Mouse (Mus musculus): ENCODE measurements around the gene Olfr433.
"Not testable (repeated sequence)": the region's sequence is repeated elsewhere in the genome, so short reads cannot be mapped to it uniquely, and the experiment has no call there.

The Olfr433 gene

GRCm38 (mm10) chr1:174040523-174041177 is at the start of gene Olfr433:
Olfr433 (plus strand) TSS chr1:174040705.
- in situ Hi-C loops (cut with MboI), result no loop called here

DNA sequence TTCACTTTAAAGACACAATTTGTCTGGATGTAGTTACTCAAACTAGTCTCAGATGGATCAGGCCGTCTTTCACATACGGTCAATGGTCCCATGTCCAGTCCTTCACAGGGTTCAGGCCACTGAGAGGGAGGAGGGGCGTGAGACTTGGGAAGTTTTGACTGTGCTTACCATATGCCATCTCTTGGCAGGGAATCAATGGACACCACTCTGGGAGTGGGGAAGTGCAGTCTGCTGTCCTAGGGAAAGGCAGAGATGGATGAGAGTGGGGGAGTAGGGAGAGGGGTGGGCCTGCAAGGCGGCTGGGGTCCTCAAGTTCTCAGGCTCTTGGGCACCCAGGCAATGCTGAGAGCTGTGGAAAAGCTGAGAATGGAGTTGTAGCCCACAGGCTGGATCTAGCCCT is 45.5 kb upstream of the Olfr433 start:
- in situ Hi-C loops (cut with MboI), result no loop called here

DNA sequence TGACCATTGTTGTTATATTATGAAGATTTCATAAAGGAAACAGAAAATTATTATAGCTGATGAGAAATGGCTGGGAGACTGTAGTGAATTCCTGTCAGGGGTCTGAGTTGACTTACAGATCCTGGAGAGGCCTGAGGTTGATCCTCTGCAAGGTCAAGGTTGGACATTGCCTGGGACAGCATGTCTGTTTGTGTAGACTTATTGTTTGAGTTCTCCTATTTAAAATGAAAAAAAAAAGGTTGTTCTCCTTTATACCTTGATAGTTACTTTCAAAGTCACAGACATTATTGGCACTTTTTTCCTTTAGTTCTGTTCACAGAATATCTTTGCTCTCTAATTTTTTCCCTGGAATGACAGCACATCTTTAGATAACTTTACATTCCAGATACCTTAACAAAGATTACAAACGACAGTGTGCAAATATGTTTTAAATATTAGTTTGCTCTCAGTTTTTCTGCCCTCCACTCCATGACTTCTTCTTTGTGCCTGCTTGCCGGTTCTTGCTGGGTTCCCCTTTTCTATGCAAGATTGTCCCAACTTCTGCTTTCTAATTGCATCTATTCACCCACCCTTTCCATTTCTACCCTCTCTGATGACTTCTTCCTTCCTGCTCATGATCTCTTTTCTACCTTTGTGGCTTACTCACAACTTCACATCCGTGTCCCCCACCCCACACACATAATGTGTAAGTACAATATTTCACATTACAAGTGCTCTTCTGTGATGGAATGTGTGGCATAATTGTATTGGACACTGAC is 36.0 kb upstream of the Olfr433 start:
- in situ Hi-C loops (cut with MboI), result not testable (repeated sequence)

- in situ Hi-C loops (cut with MboI), result not testable (repeated sequence)
Observed at GRCm38 (mm10) chr1:174007050-174007449, 33.5 kb upstream of the Olfr433 start.

- in situ Hi-C loops (cut with MboI), result no loop called here
Observed at GRCm38 (mm10) chr1:174031698-174032097, 8.8 kb upstream of the Olfr433 start, which contains the start of gene Ifi205. Ifi205 (minus strand) TSS chr1:174031810.

- in situ Hi-C loops (cut with MboI), result no loop called here
Observed at GRCm38 (mm10) chr1:174035841-174036240, 4.7 kb upstream of the Olfr433 start.

- in situ Hi-C loops (cut with MboI), result no loop called here
Observed at GRCm38 (mm10) chr1:174038480-174038879, 2.0 kb upstream of the Olfr433 start.

DNA sequence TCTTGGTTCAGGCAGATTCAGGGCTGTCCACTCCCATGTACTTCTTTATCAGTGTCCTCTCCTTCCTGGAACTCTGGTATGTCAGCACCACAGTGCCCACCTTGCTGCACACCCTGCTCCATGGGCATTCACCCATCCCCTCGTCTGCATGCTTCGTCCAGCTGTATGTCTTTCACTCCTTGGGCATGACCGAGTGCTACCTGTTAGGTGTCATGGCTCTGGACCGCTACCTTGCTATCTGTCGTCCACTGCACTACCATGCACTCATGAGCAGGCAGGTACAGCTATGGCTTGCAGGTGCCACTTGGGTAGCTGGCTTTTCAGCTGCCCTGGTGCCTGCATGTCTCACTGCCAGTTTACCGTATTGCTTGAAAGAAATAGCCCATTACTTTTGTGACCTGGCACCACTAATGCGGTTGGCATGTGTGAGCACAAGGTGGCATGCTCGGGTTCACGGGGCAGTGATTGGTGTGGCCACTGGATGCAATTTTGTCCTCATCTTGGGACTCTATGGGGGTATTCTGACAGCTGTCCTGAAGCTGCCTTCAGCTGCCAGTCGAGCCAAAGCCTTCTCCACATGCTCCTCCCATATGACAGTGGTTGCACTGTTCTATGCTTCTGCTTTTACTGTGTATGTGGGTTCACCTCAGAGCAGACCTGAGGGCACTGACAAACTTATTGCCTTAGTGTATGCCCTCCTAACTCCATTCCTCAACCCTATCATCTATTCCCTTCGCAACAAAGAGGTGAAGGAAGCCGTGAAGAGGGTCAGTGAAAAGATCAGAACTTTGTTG is 1.8 kb downstream of the Olfr433 start:
- in situ Hi-C loops (cut with MboI), result not testable (repeated sequence)

DNA sequence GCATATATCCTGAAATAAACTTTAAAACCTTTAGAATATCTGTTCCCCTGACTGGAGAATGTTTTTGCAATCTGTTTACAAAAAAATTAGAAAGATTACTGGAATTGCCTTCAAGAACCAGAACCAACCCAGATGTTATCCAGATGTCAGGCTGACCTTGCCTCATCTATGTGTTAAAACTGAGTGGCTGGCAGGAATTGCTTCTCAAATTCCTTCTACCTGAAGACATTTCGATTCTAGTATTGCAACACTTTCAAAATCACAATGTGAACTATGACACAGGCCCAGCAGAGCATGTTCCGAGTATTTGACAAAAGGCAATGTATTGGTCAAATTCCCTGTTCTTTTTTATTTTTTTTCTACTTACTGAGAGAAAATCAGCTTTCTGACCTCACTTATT is 3.9 kb downstream of the Olfr433 start:
- in situ Hi-C loops (cut with MboI), result no loop called here

GRCm38 (mm10) chr1:174048227-174048626 is 7.7 kb downstream of the Olfr433 start:
- in situ Hi-C loops (cut with MboI), result not testable (repeated sequence)

GRCm38 (mm10) chr1:174048893-174049292 is 8.4 kb downstream of the Olfr433 start, which contains the start of gene Olfr432:
Olfr432 (plus strand) TSS chr1:174049205.
- in situ Hi-C loops (cut with MboI), result no loop called here

- in situ Hi-C loops (cut with MboI), result not testable (repeated sequence)
Observed at GRCm38 (mm10) chr1:174049357-174049756, 8.9 kb downstream of the Olfr433 start.

GRCm38 (mm10) chr1:174050532-174050931 is 10.0 kb downstream of the Olfr433 start:
- in situ Hi-C loops (cut with MboI), result no loop called here

DNA sequence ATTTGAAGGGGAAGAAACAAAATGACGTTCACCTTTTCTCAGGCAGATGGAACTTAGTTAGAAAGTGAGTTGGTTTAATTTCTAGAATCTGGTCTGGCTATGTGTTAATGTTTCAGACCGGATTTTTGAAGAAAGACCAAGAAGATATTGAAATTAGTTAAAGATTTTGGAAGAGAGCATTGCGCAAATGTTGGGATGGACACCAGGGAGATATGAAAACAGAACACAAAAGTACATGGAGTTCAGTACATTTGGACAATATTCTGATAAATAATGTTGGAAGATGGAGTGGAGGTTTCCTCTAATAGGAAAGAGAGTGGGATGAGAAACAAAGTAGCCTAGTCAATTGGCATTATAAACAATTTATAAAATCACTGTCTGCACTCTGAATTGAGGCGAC is 11.0 kb downstream of the Olfr433 start:
- in situ Hi-C loops (cut with MboI), result no loop called here

DNA sequence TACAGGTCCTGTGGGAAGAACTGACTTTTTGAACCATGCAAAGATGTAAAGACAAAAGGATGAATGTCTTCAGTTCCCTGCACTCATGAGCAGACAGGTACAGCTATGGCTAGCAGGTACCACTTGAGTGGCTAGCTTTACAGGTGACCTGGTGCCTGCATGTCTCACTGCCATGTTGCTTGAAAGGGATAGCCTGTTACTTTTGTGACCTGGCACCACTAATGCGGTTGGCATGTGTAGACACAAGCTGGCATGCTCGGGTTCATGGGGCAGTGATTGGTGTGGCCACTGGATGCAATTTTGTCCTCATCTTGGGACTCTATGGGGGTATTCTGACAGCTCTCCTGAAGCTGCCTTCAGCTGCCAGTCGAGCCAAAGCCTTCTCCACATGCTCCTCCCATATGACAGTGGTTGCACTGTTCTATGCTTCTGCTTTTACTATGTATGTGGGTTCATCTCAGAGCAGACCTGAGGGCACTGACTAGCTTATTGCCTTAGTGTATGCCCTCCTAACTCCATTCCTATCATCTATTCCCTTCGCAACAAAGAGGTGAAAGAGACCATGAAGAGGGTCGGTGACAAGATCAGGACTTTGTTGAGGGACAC is 11.5 kb downstream of the Olfr433 start:
- in situ Hi-C loops (cut with MboI), result no loop called here

DNA sequence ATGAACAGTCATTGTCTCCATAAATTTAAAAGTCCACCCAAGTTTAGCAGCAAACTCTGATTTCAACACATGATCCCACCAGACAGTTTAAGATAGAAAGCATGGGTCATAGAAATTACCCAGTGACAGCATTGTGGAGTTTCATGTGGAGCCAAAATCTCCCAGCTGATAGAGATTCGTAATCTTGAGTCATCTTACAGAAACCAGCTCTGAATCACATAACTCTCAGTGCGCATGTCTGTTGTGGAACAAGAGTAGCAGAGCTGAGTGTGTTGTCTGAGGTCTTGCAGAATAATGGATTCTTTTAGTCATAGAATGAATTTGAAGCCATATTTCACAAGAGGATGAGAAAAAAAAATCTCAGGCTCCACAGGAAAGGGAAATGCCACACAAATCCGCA is 12.5 kb downstream of the Olfr433 start:
- in situ Hi-C loops (cut with MboI), result no loop called here

GRCm38 (mm10) chr1:174055248-174055647 is 14.7 kb downstream of the Olfr433 start:
- in situ Hi-C loops (cut with MboI), result no loop called here

GRCm38 (mm10) chr1:174066305-174066704 is 25.8 kb downstream of the Olfr433 start, which contains the start of gene Olfr430:
Olfr430 (plus strand) TSS chr1:174066605.
- in situ Hi-C loops (cut with MboI), result no loop called here

DNA sequence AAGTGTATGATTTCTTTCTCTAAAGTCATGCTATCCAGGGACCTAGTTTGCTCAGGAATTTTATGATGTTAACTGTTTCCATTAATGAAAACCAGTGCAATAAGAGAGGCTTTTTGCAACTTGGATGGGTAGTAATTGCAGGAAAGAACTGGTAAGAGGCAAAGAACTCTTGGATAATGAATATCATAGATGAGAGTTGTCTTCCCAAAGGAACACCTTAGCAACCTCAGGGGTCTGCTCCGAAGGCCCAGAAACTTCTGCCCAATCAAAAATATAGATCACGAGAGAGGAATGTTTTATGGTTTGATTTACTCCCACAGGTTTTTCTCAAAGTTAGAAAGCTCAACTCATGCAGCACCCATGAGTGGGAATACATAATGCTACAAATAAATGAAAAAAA is 43.5 kb downstream of the Olfr433 start, which contains the start of gene Olfr429:
Gene Olfr429 (plus strand): TSS at position 301 of the 400 bp plus-strand sequence.
- in situ Hi-C loops (cut with MboI), result loop anchor here (25.0 kb wide), 1 partner anchor 622 kb away; no protein-coding TSS in a partner anchor
